Mouse (Mus musculus): Measurements from ENCODE around the gene Ldha. TPM values are rescaled to one million over a fixed set of nuclear protein-coding genes. Genes with fewer than 3 reads are reported as not detected.
A peak's percentile ranks its signal among the peaks of the same experiment; 100 is the strongest.

Gene Ldha
- polyA plus RNA-seq, 1 experiment = 371 TPM

DNA sequence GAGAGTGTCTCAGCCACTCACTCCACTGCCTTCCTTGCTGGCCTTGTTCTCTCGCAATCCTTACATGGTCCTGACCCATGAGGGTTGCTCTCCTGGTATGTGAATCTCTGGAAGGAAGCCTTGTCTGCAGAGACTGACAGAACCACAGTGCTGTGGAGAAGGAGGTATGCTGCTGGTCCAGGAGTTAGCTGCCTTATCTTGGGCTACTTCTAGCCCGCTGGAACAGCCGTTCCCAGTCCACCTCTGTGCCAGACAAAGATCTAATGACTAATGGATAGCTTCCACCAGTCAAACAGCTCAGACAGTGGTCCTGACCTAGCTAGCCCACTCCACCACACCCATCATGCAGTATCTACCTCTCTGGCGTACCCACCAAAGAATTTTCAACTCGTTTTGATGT is 4.9 kb upstream of the Ldha start:
- TF ChIP-seq POLR2A (IDR thresholded peaks at IDR 0.05; ENCODE audit: borderline replicate concordance, extremely low read depth, low read depth, low read length) = no peak
- TF ChIP-seq CTCF (IDR thresholded peaks at IDR 0.05; ENCODE audit: insufficient read depth, low read length) = no peak
- no peak for DNase-seq
- Histone ChIP-seq H3K4me1 (ENCODE audit: control insufficient read depth, insufficient read depth, low read length) (peaks cover 26% of the 10 kb centered on the region), H3K4me3 (replicated peaks; ENCODE audit: extremely low read depth, low read depth, low read length) (no peak overlapping the region)
- WGBS = 89% methylated on average over 5 of the region's 5 CpGs

DNA sequence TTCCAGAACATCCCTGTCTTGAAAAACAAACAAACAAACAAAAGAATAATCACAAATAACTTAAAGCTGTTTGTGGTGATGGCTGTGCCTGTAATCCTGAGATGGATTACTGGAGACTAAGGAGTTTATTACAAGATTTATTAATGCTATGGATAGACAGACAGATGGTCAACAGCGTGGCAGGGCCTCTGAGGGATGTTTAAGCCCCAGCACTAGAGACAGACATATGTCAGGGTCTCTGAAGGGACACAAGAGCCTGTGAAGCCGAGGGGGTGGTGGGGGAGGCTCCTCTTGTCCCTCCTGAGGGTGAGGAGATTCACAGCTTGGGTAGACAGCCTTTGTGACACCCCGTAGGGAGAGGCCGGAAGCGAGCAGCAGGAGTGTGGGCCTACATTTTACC is 4.2 kb upstream of the Ldha start:
- TF ChIP-seq POLR2A (IDR thresholded peaks at IDR 0.05; ENCODE audit: borderline replicate concordance, extremely low read depth, low read depth, low read length) (no peak), CTCF (IDR thresholded peaks at IDR 0.05; ENCODE audit: insufficient read depth, low read length) (no peak)
- no peak for DNase-seq
- Histone ChIP-seq H3K4me3 (replicated peaks; ENCODE audit: extremely low read depth, low read depth, low read length) (no peak overlapping the region), H3K4me1 (ENCODE audit: control insufficient read depth, insufficient read depth, low read length) (peaks cover 26% of the 10 kb centered on the region)
- WGBS = 90% methylated on average over 5 of the region's 5 CpGs

DNA sequence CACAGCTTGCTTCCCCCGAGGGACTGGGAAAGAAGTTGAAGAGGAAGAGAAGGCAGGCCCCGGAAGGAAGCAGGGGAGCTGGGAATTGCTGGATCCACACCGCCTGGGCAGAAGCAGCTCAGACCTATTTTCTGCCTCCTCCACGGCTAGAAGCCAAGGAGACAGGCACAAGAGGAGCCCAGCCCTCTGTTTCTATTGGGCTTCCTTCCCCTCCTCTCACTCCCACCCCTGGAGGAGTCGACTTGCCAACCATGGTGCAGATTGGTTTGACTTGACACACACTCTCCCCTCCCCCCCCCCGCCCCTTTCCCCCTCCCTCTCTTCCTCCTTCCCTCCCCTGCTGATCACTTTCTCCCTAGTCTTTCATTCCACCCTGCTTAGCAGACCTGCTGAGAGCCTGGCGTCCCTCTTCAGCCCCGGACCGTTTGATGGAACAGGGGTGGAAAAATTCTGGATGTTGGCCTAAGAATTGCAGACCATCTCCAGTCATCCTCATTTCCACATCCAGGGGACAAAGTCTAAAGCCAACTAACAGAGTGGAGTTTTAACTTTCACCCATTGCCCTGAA is 3.1 kb upstream of the Ldha start:
- Histone ChIP-seq H3K4me3 (replicated peaks; ENCODE audit: extremely low read depth, low read depth, low read length) (no peak overlapping the region), H3K4me1 (ENCODE audit: control insufficient read depth, insufficient read depth, low read length) (peaks cover 24% of the 10 kb centered on the region)
- 2% methylated on average over 8 of the region's 9 CpGs for WGBS
- DNase-seq = no peak
- peak; percentile 66; the same call in 1 of the 2 replicates for TF ChIP-seq POLR2A (IDR thresholded peaks at IDR 0.05; ENCODE audit: borderline replicate concordance, extremely low read depth, low read depth, low read length)
- TF ChIP-seq CTCF (IDR thresholded peaks at IDR 0.05; ENCODE audit: insufficient read depth, low read length) = no peak

DNA sequence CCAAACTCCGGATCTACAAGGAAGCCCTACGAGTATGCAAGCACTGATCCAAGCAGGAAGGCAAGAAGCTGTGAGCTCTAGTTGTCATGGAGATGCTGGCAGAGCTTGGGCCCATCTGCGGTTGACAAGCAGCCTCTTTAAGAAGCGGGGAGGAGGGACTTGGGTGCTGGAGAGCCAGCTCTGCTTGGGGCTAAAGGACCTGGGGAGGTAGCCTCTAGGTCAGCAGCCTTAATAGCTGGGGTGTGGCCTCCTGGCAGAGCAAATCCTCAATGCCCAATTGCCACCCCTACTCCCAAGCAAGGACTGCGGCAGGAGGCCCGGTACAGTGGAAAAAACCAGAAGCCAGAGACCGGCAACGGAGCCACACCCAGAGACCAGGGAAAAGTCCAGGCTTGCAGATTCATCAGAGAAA is 2.4 kb upstream of the Ldha start:
- 4% methylated on average over 8 of the region's 8 CpGs for WGBS
- Histone ChIP-seq H3K4me1 (ENCODE audit: control insufficient read depth, insufficient read depth, low read length) (peaks cover 24% of the 10 kb centered on the region), H3K4me3 (replicated peaks; ENCODE audit: extremely low read depth, low read depth, low read length) (no peak overlapping the region)
- peak; percentile 79 for DNase-seq
- TF ChIP-seq CTCF (IDR thresholded peaks at IDR 0.05; ENCODE audit: insufficient read depth, low read length) (no peak), POLR2A (IDR thresholded peaks at IDR 0.05; ENCODE audit: borderline replicate concordance, extremely low read depth, low read depth, low read length) (peak; percentile 29; the same call in 1 of the 2 replicates)

DNA sequence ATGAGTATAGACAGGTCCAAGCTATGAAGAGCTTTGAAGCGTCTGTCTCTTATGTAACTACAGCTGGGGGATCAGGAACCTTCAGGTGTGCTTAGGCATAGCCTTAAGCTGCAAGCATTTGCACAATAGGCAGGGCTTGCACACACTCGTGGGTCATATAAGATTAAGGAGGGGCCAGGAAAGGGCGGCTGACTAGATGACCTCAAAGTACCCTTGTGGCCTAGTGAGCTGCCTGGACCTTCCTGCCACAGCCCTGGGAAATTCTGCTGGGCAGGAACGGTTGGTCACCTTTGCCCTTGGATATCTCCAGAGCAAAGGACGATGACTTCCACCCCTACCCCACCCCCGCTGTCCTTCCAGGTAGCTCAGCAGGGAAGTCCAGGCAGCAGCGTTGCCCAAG is 1.8 kb upstream of the Ldha start:
- DNase-seq = no peak
- 37% methylated on average over 7 of the region's 7 CpGs for WGBS
- H3K4me1 ChIP-seq (ENCODE audit: control insufficient read depth, insufficient read depth, low read length) = peaks cover 24% of the 10 kb centered on the region

DNA sequence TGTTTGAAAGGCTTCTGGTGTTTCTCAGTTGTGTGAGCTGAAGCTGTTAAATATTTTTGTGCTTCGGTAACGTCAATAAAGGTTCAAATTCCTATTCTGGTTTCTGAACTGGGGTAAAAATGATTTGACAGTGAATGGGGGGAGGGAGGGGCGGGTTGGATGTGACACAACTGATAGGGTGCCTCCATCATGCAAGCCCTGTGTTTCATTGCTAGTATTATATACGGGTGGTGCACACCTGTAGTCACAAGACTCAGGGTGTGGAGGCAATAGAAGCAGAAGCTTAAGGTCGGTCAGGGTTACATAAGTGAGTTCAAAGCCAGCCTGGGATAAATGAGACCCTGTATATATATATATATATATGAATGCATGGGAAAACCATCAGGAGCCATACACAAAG is 1.4 kb upstream of the Ldha start:
- Histone ChIP-seq H3K4me3 (replicated peaks; ENCODE audit: extremely low read depth, low read depth, low read length) (no peak overlapping the region), H3K4me1 (ENCODE audit: control insufficient read depth, insufficient read depth, low read length) (peaks cover 26% of the 10 kb centered on the region)
- WGBS = 70% methylated on average over 5 of the region's 5 CpGs
- no peak for TF ChIP-seq POLR2A (IDR thresholded peaks at IDR 0.05; ENCODE audit: borderline replicate concordance, extremely low read depth, low read depth, low read length)
- no peak for TF ChIP-seq CTCF (IDR thresholded peaks at IDR 0.05; ENCODE audit: insufficient read depth, low read length)
- DNase-seq = no peak

More for the DNA sequence above, 1.8 kb upstream of the Ldha start:
- no peak overlapping the region for H3K4me3 ChIP-seq (replicated peaks; ENCODE audit: extremely low read depth, low read depth, low read length)
- TF ChIP-seq POLR2A (IDR thresholded peaks at IDR 0.05; ENCODE audit: borderline replicate concordance, extremely low read depth, low read depth, low read length) (no peak), CTCF (IDR thresholded peaks at IDR 0.05; ENCODE audit: insufficient read depth, low read length) (no peak)

DNA sequence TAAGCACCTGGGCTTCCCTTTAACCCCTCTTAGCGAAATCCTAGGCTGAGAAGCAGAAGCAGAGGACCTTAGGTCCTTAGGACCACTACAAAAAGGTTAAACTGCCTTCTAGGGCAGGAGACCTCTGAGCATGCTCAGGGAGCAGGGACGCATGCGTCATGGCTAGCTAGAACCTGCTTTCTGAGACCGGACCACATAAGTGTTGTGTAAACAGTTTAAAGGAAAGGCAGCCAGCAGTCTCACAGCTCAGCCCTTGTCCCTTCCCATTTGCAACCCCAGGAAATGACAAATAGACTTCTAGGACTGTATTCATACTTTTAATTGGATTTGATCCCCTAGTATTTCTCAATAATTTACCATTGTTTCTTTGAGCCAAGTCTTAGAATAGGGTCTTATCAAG is 949 bp upstream of the Ldha start:
- Histone ChIP-seq H3K4me3 (replicated peaks; ENCODE audit: extremely low read depth, low read depth, low read length) (no peak overlapping the region), H3K4me1 (ENCODE audit: control insufficient read depth, insufficient read depth, low read length) (peaks cover 28% of the 10 kb centered on the region)
- 30% methylated on average over 4 of the region's 4 CpGs for WGBS
- TF ChIP-seq POLR2A (IDR thresholded peaks at IDR 0.05; ENCODE audit: borderline replicate concordance, extremely low read depth, low read depth, low read length) = no peak
- TF ChIP-seq CTCF (IDR thresholded peaks at IDR 0.05; ENCODE audit: insufficient read depth, low read length) = no peak
- no peak for DNase-seq

DNA sequence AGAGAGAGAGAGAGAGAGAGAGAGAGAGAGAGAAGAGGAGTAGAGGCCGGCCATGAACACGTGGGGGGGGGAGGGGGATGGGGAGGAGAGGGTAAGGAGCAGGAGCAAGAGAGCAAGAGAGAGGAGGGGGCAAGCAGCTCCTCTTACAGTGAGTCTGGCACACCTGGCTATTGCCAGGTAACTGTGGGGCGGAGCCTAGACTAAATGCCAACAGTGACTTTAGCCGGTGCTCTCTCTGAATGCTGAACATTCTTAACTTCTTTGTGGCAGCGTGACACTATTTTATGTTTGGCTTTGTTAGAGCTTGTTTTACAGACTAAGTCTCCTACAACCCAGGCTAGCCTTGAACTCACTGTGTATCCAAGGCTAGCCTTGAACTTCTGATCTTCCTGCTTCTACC is 1.0 kb downstream of the Ldha start:
- TF ChIP-seq CTCF (IDR thresholded peaks at IDR 0.05; ENCODE audit: insufficient read depth, low read length) (no peak), POLR2A (IDR thresholded peaks at IDR 0.05; ENCODE audit: borderline replicate concordance, extremely low read depth, low read depth, low read length) (no peak)
- H3K4me3 ChIP-seq (replicated peaks; ENCODE audit: extremely low read depth, low read depth, low read length) = no peak overlapping the region
- peaks cover 28% of the 10 kb centered on the region for H3K4me1 ChIP-seq (ENCODE audit: control insufficient read depth, insufficient read depth, low read length)
- no peak for DNase-seq
- 46% methylated on average over 5 of the region's 5 CpGs for WGBS

DNA sequence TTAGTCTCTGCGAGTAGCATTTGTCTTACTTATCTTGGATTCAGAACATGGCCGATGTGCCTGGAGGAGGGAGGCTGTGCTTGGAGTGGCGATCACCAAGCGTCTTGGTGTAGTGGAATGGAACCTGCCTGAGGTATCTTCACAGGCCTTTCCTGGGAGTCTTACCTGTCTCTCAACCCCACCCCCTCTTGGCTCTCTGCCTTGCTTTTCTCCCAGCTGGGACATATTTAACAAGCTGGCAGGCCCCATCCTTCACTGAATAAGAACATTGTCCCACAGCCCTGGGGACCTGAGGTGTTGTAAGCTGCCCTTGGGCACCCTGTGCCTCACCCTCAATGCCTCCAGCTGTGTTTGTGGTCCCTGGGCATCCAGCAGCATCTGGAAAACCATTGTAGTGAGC is 2.3 kb downstream of the Ldha start:
- no peak overlapping the region for H3K4me3 ChIP-seq (replicated peaks; ENCODE audit: extremely low read depth, low read depth, low read length)
- no peak for DNase-seq
- 87% methylated on average over 4 of the region's 4 CpGs for WGBS
- no peak for TF ChIP-seq POLR2A (IDR thresholded peaks at IDR 0.05; ENCODE audit: borderline replicate concordance, extremely low read depth, low read depth, low read length)
- no peak for TF ChIP-seq CTCF (IDR thresholded peaks at IDR 0.05; ENCODE audit: insufficient read depth, low read length)
- peaks cover 22% of the 10 kb centered on the region for H3K4me1 ChIP-seq (ENCODE audit: control insufficient read depth, insufficient read depth, low read length)

DNA sequence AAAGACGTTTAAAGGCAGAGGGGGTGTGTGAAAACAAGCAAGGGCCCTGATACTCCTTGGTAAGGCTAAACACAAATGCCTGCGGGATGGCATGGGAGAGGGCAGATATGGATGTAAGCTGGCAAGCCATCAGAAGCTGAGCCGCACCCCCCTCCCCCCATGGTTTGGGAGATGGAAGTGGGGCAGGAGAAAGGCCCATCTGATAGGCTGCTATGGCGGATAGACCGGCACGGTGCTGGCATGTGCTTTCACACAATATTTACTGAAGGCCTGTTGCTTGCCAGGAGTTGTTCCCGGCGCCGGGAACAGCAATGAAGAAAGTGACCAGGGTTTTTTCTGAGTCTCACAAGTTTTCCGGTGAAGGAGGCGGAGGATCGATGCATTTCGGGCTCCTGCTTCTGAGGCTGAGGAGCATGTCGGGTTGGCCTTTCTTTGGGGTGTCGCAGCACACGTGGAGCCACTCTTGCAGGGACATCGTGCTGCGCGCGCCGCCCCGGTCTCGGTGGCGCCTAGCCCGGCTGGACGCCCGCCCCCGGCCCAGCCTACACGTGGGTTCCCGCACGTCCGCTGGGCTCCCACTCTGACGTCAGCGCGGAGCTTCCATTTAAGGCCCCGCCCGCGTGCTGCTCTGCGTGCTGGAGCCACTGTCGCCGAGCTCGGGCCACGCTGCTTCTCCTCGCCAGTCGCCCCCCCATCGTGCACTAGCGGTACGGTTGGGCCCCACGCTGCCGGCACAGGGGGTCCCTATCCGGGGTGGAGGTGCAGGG is 4.1 kb downstream of the Ldha start:
- Histone ChIP-seq H3K4me3 (replicated peaks; ENCODE audit: extremely low read depth, low read depth, low read length) (peak overlapping the region; percentile 60), H3K4me1 (ENCODE audit: control insufficient read depth, insufficient read depth, low read length) (peaks cover 8% of the 10 kb centered on the region)
- WGBS = under 1% methylated on average over 51 of the region's 51 CpGs
- no peak for TF ChIP-seq CTCF (IDR thresholded peaks at IDR 0.05; ENCODE audit: insufficient read depth, low read length)
- TF ChIP-seq POLR2A (IDR thresholded peaks at IDR 0.05; ENCODE audit: borderline replicate concordance, extremely low read depth, low read depth, low read length) = peak; percentile 99
- DNase-seq = peak; percentile 94

Measured in lung, adult 2 months (tissue).